Mouse (Mus musculus) c-Kit-negative CD71-positive TER-119-positive erythroid progenitor cells, embryonic 14.5 days (primary cell): ENCODE measurements around the gene Gm20479.
A peak's percentile ranks its signal among the peaks of the same experiment; 100 is the strongest.

Experiments
- DNase-seq: peaks from one replicate; pipeline ENCODE4 v3.0.0-alpha.2; 2013; ENCODE audit warnings: low read depth, low spot score

The Gm20479 gene

DNA sequence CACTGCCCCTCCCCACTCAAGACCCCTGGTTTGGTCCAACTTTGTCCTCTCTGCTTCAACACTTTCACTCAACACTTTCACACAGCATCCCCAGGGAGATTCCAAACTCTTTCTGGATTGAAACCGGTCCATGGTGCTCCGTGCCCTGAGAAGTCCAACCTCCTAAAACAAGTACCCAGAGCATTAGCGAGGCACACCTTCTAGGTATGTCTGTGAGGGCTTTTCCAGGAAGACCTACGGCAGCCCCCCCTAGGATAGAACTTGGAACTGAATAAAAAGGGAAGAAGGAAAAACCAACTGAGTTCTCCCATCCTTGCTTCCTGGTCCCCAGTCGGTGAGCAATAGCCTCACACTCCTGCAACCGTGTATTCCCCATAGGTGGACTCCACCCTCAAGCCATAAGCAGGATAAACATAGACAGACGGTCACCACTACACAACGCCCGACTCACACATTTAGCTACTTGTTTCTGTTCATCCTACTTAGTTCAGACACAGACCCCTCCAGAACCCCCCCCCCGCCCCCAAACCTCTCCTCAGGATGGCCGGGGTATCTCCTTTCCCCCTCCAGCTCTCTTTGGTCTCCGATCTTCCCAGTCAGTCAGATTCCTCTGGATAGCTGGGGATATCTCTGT is 45.5 kb downstream of the Gm20479 start:
- DNase-seq: no peak

- no peak for DNase-seq
These were observed 46.2 kb downstream of the Gm20479 start for GRCm38 (mm10) chr7:27310996-27311535.

DNA sequence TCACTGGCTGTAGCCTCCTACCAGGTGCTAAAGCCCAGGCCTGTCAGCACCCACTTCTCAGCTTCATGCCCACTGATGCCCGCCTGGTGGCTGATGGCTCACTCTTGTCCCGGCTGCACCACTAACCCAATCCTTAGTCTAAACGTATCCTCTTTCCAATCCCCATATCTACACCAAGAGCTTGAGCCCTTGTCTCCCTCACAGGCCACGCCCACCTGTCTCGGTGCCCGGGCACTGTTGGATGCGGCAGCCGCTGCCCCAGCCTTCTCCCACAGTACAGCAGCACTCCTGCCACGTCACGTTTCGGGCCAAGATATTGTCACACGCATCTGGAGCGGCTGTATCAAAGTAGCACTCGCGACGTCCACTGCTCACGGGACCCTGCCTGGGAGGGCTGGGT is 46.9 kb downstream of the Gm20479 start:
- no peak for DNase-seq

DNA sequence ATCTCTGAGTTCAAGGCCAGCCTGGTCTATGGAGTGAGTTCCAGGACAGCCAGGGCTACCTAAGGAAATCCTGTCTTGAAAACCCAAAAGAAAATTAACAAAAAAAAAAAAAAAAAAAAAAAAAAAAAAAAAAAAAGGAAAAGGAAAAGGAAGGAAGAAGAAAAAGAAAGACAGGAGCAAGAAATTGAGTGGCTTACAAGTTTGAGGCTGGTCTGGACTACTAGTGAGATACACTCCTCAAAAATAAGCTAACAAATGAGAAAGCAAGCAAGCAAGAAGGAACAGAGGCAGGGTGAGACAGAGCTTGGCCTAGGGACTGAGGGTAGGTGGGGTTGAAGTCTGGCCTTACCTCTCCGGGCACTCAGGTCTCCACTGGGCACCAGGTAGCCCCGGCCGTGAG is 47.4 kb downstream of the Gm20479 start:
- DNase-seq: no peak

GRCm38 (mm10) chr7:27308821-27309549 is 48.2 kb downstream of the Gm20479 start:
- DNase-seq: no peak

DNA sequence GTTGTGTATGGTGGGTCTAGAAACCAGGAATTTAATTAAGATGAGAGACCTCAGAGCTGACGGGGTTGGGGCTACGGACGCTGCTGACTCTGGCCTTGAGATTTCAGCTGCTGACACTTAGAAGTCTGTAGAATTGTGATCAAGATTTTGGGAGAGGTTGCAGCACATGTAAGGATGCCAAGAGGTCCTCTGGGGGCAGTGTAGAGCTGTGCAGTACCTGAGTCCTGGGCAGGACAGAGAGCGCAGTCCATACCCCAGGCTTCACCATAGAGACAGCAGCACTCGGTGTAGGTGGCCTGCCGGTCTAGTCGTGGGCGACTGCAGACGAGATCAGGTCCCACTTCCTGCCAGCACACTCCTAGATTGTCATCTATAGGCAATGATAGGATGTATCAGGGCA is 49.7 kb downstream of the Gm20479 start:
- DNase-seq: no peak

DNA sequence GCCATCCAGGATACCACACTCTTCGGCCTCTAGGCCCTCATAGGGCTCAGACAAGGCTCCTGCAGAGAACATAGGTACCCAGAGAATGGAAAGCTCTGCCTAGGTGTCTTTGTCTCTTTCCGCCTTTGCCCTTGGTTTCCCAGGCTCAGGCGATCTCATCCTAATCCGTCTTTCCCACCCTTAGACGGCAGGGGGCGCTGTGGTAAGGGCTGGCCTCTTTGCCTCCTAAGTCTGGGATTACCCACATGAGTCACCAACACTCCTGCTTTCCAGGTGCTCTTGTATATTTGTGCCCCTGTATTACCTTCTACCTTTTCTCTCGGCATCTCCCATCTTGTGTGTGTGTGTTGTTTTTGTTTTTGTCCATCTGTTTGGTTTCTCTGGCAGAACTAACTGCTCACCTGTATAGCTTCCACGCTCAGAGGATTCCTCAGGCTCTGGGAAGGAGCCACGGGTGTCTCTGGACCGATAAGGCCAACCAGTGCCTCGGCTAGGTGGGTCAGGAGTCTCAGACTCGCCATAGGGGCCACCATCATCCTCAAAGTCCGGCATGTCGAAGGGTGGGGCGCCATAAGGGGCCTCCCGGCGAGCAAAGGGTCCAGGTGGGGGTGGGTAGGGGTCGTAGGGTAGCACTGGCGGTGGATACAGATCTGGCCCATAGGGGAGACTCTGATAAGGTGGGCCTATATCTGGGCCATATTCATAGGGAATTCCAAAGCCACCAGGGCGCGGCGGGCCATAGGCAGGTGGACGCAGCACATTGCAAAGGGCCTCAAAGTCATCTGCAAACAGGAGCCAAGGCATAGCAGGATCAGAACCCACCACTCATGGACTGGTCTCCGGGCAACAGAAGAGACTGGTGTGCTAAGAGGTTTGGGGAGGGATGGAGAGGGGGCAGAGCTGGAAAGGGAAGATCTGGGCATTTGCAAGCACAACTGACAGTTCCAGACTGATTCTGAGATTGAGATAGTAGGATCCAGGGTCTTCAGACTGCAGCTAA is 50.8 kb downstream of the Gm20479 start:
- peak; percentile 21 for DNase-seq

- DNase-seq: no peak
These were observed 52.0 kb downstream of the Gm20479 start for GRCm38 (mm10) chr7:27305091-27305730.
